In the genomic region with DNA sequence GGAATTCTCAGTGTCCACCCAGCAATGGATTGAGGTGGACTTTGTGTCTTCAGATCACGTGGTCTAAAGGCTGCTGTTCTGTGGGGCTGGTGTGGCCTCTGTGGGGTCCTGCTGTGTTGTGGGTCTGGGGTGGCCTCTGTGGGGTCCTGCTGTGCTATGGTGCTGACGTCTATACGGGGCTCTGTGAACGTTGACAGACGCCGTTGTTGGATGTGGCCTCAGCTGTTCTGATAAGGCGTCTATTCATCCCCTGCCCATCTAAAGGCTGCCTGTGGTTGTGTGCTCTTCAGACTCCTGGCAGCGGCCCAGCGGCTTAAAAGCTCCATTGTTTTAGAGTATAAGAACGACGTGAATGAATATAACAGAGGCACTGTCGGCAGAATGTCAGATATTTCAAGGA, we compare ENCODE assay signal across 8 mouse cellular contexts. TPM values are rescaled to one million over a fixed set of nuclear protein-coding genes. Genes with fewer than 3 reads are reported as not detected.
A peak's percentile ranks its signal among the peaks of the same experiment; 100 is the strongest.
DNase-seq lines count a peak whose midpoint lies in the region; ATAC-seq and TF ChIP-seq lines count a peak whose summit lies in the region.

No protein-coding gene starts in this region.

- no peak for TF ChIP-seq POLR2A in brain, embryonic 14.5 days (IDR thresholded peaks at IDR 0.05; ENCODE audit: borderline replicate concordance, extremely low read depth, insufficient read depth, insufficient read length, poor library complexity, severe bottlenecking)

- peaks cover 11% of the 10 kb centered on the region for H3K36me3 ChIP-seq in heart, embryonic 12.5 days
- no peaks in the 10 kb centered on the region for H3K36me3 ChIP-seq in heart, embryonic 11.5 days (ENCODE audit: control insufficient read depth, insufficient read depth, low read length)
- H3K36me3 ChIP-seq in heart, embryonic 14.5 days (ENCODE audit: control insufficient read depth, insufficient read depth, low read length): peaks cover 21% of the 10 kb centered on the region

- H3K27me3 ChIP-seq in heart, embryonic 12.5 days (replicated peaks): no peaks in the 10 kb centered on the region
- no peaks in the 10 kb centered on the region for H3K27me3 ChIP-seq in heart, embryonic 11.5 days (ENCODE audit: control insufficient read depth, insufficient read depth, low read length)
- no peaks in the 10 kb centered on the region for H3K27me3 ChIP-seq in heart, embryonic 14.5 days (ENCODE audit: control insufficient read depth, insufficient read depth, low read length)

- TF ChIP-seq CTCF in brain, embryonic 14.5 days (IDR thresholded peaks at IDR 0.05; ENCODE audit: borderline replicate concordance, extremely low read depth, insufficient read depth, insufficient read length): no peak

- peak overlapping the region; percentile 44 for H3K4me2 ChIP-seq in heart, embryonic 12.5 days
- H3K4me2 ChIP-seq in heart, embryonic 11.5 days: no peak overlapping the region; the same call in 1 of the 2 replicates
- peak overlapping the region; percentile 34 for H3K4me2 ChIP-seq in heart, embryonic 14.5 days (ENCODE audit: low read length)

- peak; percentile 80 for DNase-seq in brain, embryonic 14.5 days (ENCODE audit: low read depth)
- no peak for DNase-seq in urinary bladder, postnatal 14 days (ENCODE audit: low spot score)
- DNase-seq in thymus, postnatal 25 days: no peak
- DNase-seq in yolk sac, embryonic 10.5 days (ENCODE audit: low spot score): no peak

- no peak overlapping the region for H3K4me3 ChIP-seq in heart, embryonic 12.5 days
- no peak overlapping the region for H3K4me3 ChIP-seq in heart, embryonic 11.5 days (ENCODE audit: low read depth, low read length)
- no peak overlapping the region for H3K4me3 ChIP-seq in heart, embryonic 14.5 days (ENCODE audit: control insufficient read depth in 1 of 2, insufficient read depth in 1 of 2, low read depth in 1 of 2, low read length in 2 of 2)

- WGBS in heart, embryonic 12.5 days: 16% methylated on average over 12 of the region's 12 CpGs
- WGBS in heart, embryonic 11.5 days (ENCODE audit: insufficient replicate concordance): 39% methylated on average over 12 of the region's 12 CpGs
- whole genome bisulfite sequencing in heart, embryonic 14.5 days: 9% methylated on average over 12 of the region's 12 CpGs

- ATAC-seq in heart, embryonic 12.5 days (ENCODE audit: insufficient number of reproducible peaks, low FRiP score): peak; percentile 73
- no peak for ATAC-seq in heart, embryonic 11.5 days (replicated peaks; ENCODE audit: insufficient number of reproducible peaks, low FRiP score, low TSS enrichment)
- ATAC-seq in heart, embryonic 14.5 days (ENCODE audit: insufficient number of reproducible peaks, insufficient read depth, low FRiP score, low read depth): peak; percentile 69
- ATAC-seq in megakaryocyte-erythroid progenitor cell, adult 5-6 weeks (replicated peaks; ENCODE audit: low FRiP score, low TSS enrichment, poor library complexity, severe bottlenecking): peak; percentile 59

- peaks cover 17% of the 10 kb centered on the region for H3K4me1 ChIP-seq in heart, embryonic 12.5 days (replicated peaks)
- peaks cover 10% of the 10 kb centered on the region for H3K4me1 ChIP-seq in heart, embryonic 11.5 days (ENCODE audit: control insufficient read depth, insufficient read depth, low read length)
- peaks cover 13 to 18% of the 10 kb centered on the region in 2 experiments for H3K4me1 ChIP-seq in heart, embryonic 14.5 days (ENCODE audit: control insufficient read depth in 2 of 2, insufficient read depth in 2 of 2, low read length in 2 of 2)

- no peaks in the 10 kb centered on the region for H3K9me3 ChIP-seq in heart, embryonic 12.5 days (replicated peaks)
- H3K9me3 ChIP-seq in heart, embryonic 11.5 days (replicated peaks; ENCODE audit: control insufficient read depth, low read length): no peaks in the 10 kb centered on the region
- no peaks in the 10 kb centered on the region for H3K9me3 ChIP-seq in heart, embryonic 14.5 days (ENCODE audit: control insufficient read depth, low read length)

- H3K9ac ChIP-seq in heart, embryonic 12.5 days: no peak overlapping the region
- no peak overlapping the region for H3K9ac ChIP-seq in heart, embryonic 11.5 days (ENCODE audit: low read depth, low read length)
- no peak overlapping the region for H3K9ac ChIP-seq in heart, embryonic 14.5 days (ENCODE audit: low read length)

- H3K27ac ChIP-seq in heart, embryonic 12.5 days (ENCODE audit: poor library complexity, severe bottlenecking): peak overlapping the region; percentile 38; the same call in 1 of the 2 replicates
- H3K27ac ChIP-seq in heart, embryonic 11.5 days (ENCODE audit: low read depth, low read length): no peak overlapping the region
- H3K27ac ChIP-seq in heart, embryonic 14.5 days (replicated peaks in 1 of 2; ENCODE audit: control insufficient read depth in 1 of 2, insufficient read depth in 1 of 2, low read depth in 2 of 2, low read length in 2 of 2): peak overlapping the region; percentile 5 to 49; a peak in 1 of 4 replicates

RNA-seq across cellular contexts. Expression of gene Rap2a, which starts 29.3 kb away (rescaled TPM):
- polyA plus RNA-seq in heart, embryonic 12.5 days (2016; fragmentation: Nextera tagmentation; extraction: Ambion mirVana): 16.1 and 16.4 TPM in 2 replicates
- 13.8 and 15.1 TPM in 2 replicates for polyA plus RNA-seq in heart, embryonic 11.5 days (2014; fragmentation: Nextera tagmentation; extraction: Ambion mirVana)
- 30.9 and 37.0 TPM in 2 replicates for polyA plus RNA-seq in brain, embryonic 14.5 days (2012; rRNA removed)
- 14.5 and 14.9 TPM in 2 replicates for polyA plus RNA-seq in heart, embryonic 14.5 days (2014; fragmentation: Nextera tagmentation; extraction: Ambion mirVana)
- 3.4 and 4.6 TPM in 2 replicates for total RNA-seq in megakaryocyte-erythroid progenitor cell, adult 5-6 weeks (2014; fragmentation: Nextera tagmentation)
- 3.1 and 3.7 TPM in 2 replicates for total RNA-seq in megakaryocyte-erythroid progenitor cell, adult 5-6 weeks (2017)
